Mouse (Mus musculus): ENCODE data around the gene Mettl14. TPM values are rescaled to one million over a fixed set of nuclear protein-coding genes. Genes with fewer than 3 reads are reported as not detected.

The Mettl14 gene
- total and polyA plus RNA-seq, 3 experiments: 6.0 to 13.3 (median 8.7) TPM

- H3K36me3 ChIP-seq (replicated peaks in 1 of 2; ENCODE audit: control insufficient read depth in 1 of 2, insufficient read depth in 1 of 2, low read length in 1 of 2): peaks cover 7 to 26% of the 10 kb centered on the region in 2 experiments
- TF ChIP-seq ELF1 (IDR thresholded peaks at IDR 0.05; ENCODE audit: low read depth, low read length) (0 out of 2 replicates have a peak, but pooled peaks have one; percentile 16), E2F4 (IDR thresholded peaks at IDR 0.05; ENCODE audit: insufficient replicate concordance, low read depth, low read length) (no peak)
- H3K4me1 ChIP-seq (ENCODE audit: control insufficient read depth in 1 of 2, insufficient read depth in 2 of 2): peaks cover 22 to 61% of the 10 kb centered on the region in 2 experiments
- peaks cover 6% of the 10 kb centered on the region; the same call in 1 of the 2 replicates for H3K79me2 ChIP-seq (replicated peaks; ENCODE audit: control insufficient read depth, extremely low read depth, insufficient read depth, poor library complexity, severe bottlenecking)
- H3K4me2 ChIP-seq (ENCODE audit: insufficient read depth, low read depth, poor library complexity, severe bottlenecking): no peak overlapping the region
- no peak overlapping the region for H3K9ac ChIP-seq (ENCODE audit: insufficient read depth, low read depth)
- dilution Hi-C loops (cut with MboI; ENCODE audit: extremely low pct_ligation_motif_present, extremely low pct_unique_long_range_greater_than_20kb, low sequenced_read_pairs): no loop called here
- DNase-seq (ENCODE audit: extremely low read depth): no peak
- no peaks in the 10 kb centered on the region for H3K27me3 ChIP-seq (replicated peaks)
- H3K4me3 ChIP-seq (replicated peaks in 1 of 3; ENCODE audit: low read depth in 2 of 3, low read length in 2 of 3, poor library complexity in 1 of 3): no peak overlapping the region
- in situ Hi-C loops (cut with MboI; ENCODE audit: low pct_ligation_motif_present, low pct_unique_long_range_greater_than_20kb, low sequenced_read_pairs): no loop called here
- no peak overlapping the region for H3K27ac ChIP-seq (ENCODE audit: insufficient read depth, low read depth)
- H3K9me3 ChIP-seq (replicated peaks; ENCODE audit: low read length): no peaks in the 10 kb centered on the region
Observed at GRCm38 (mm10) chr3:123334947-123335346, 51.0 kb downstream of the Mettl14 start.

GRCm38 (mm10) chr3:123333055-123333424 is 52.9 kb downstream of the Mettl14 start:
- TF ChIP-seq MAFK (IDR thresholded peaks at IDR 0.05; ENCODE audit: insufficient replicate concordance, low read length): peak; percentile 77; the same call in 1 of the 2 replicates
- TF ChIP-seq ETS1 (conservative IDR thresholded peaks at IDR 0.05; ENCODE audit: low read depth, low read length): no peak
- in situ Hi-C loops (cut with MboI; ENCODE audit: low pct_ligation_motif_present, low pct_unique_long_range_greater_than_20kb, low sequenced_read_pairs) (no loop called here), dilution Hi-C loops (cut with MboI; ENCODE audit: extremely low pct_ligation_motif_present, extremely low pct_unique_long_range_greater_than_20kb, low sequenced_read_pairs) (no loop called here)
- no peaks in the 10 kb centered on the region for H3K9me3 ChIP-seq (replicated peaks; ENCODE audit: low read length)
- H3K27me3 ChIP-seq (replicated peaks): no peaks in the 10 kb centered on the region
- H3K79me2 ChIP-seq (replicated peaks; ENCODE audit: control insufficient read depth, extremely low read depth, insufficient read depth, poor library complexity, severe bottlenecking): peaks cover 6% of the 10 kb centered on the region; the same call in 1 of the 2 replicates
- peaks cover 10 to 27% of the 10 kb centered on the region in 2 experiments for H3K36me3 ChIP-seq (replicated peaks in 1 of 2; ENCODE audit: control insufficient read depth in 1 of 2, insufficient read depth in 1 of 2, low read length in 1 of 2)
- H3K9ac ChIP-seq (ENCODE audit: insufficient read depth, low read depth): no peak overlapping the region
- no peak for DNase-seq (ENCODE audit: extremely low read depth)
- H3K27ac ChIP-seq (ENCODE audit: insufficient read depth, low read depth): peak overlapping the region; percentile 57; the same call in 1 of the 2 replicates
- H3K4me3 ChIP-seq (replicated peaks in 1 of 3; ENCODE audit: low read depth in 2 of 3, low read length in 2 of 3, poor library complexity in 1 of 3): no peak overlapping the region
- no peak overlapping the region for H3K4me2 ChIP-seq (ENCODE audit: insufficient read depth, low read depth, poor library complexity, severe bottlenecking)
- H3K4me1 ChIP-seq (ENCODE audit: control insufficient read depth in 1 of 2, insufficient read depth in 2 of 2): peaks cover 20 to 59% of the 10 kb centered on the region in 2 experiments

- Histone ChIP-seq H3K36me3 (replicated peaks in 1 of 2; ENCODE audit: control insufficient read depth in 1 of 2, insufficient read depth in 1 of 2, low read length in 1 of 2) (peaks cover 14 to 32% of the 10 kb centered on the region in 2 experiments), H3K79me2 (replicated peaks; ENCODE audit: control insufficient read depth, extremely low read depth, insufficient read depth, poor library complexity, severe bottlenecking) (peaks cover 6% of the 10 kb centered on the region; the same call in 1 of the 2 replicates), H3K4me1 (ENCODE audit: control insufficient read depth in 1 of 2, insufficient read depth in 2 of 2) (peaks cover 20 to 59% of the 10 kb centered on the region in 2 experiments), H3K4me2 (ENCODE audit: insufficient read depth, low read depth, poor library complexity, severe bottlenecking) (no peak overlapping the region), H3K27ac (ENCODE audit: insufficient read depth, low read depth) (peak overlapping the region; percentile 57), H3K27me3 (replicated peaks) (no peaks in the 10 kb centered on the region), H3K9ac (ENCODE audit: insufficient read depth, low read depth) (no peak overlapping the region), H3K4me3 (replicated peaks in 1 of 3; ENCODE audit: low read depth in 2 of 3, low read length in 2 of 3, poor library complexity in 1 of 3) (no peak overlapping the region), H3K9me3 (replicated peaks; ENCODE audit: low read length) (no peaks in the 10 kb centered on the region)
- dilution Hi-C loops (cut with MboI; ENCODE audit: extremely low pct_ligation_motif_present, extremely low pct_unique_long_range_greater_than_20kb, low sequenced_read_pairs): no loop called here
- DNase-seq (ENCODE audit: extremely low read depth): no peak
- no peak for TF ChIP-seq ZMIZ1 (IDR thresholded peaks at IDR 0.05; ENCODE audit: low read depth, low read length)
- TF ChIP-seq HCFC1 (IDR thresholded peaks at IDR 0.05; ENCODE audit: low read depth, low read length): no peak
- TF ChIP-seq UBTF (IDR thresholded peaks at IDR 0.05; ENCODE audit: low read depth, low read length): no peak
- TF ChIP-seq CTCF (conservative IDR thresholded peaks at IDR 0.05 in 1 of 2, IDR thresholded peaks at IDR 0.05 in 1 of 2; ENCODE audit: low read depth in 2 of 2, low read length in 2 of 2): no peak
- no peak for TF ChIP-seq BHLHE40 (IDR thresholded peaks at IDR 0.05; ENCODE audit: low read depth, low read length)
- TF ChIP-seq TCF12 (IDR thresholded peaks at IDR 0.05; ENCODE audit: low read depth, low read length): no peak
- no peak for TF ChIP-seq SIN3A (IDR thresholded peaks at IDR 0.05; ENCODE audit: low read length)
- no peak for TF ChIP-seq ZKSCAN1 (IDR thresholded peaks at IDR 0.05; ENCODE audit: borderline replicate concordance, low read depth, low read length)
- TF ChIP-seq MYC (IDR thresholded peaks at IDR 0.05; ENCODE audit: low read depth, low read length): no peak
- no peak for TF ChIP-seq POLR2A (IDR thresholded peaks at IDR 0.05; ENCODE audit: low read depth, low read length)
- no peak for TF ChIP-seq RCOR1 (conservative IDR thresholded peaks at IDR 0.05; ENCODE audit: low read depth, low read length)
- TF ChIP-seq SMC3 (IDR thresholded peaks at IDR 0.05; ENCODE audit: low read depth, low read length): no peak
- no peak for TF ChIP-seq NRF1 (IDR thresholded peaks at IDR 0.05; ENCODE audit: low read depth, low read length)
- TF ChIP-seq MAX (IDR thresholded peaks at IDR 0.05; ENCODE audit: low read length): no peak
- no peak for TF ChIP-seq E2F4 (IDR thresholded peaks at IDR 0.05; ENCODE audit: insufficient replicate concordance, low read depth, low read length)
- no peak for TF ChIP-seq MXI1 (IDR thresholded peaks at IDR 0.05; ENCODE audit: low read depth, low read length)
- no peak for TF ChIP-seq NELFE (IDR thresholded peaks at IDR 0.05; ENCODE audit: low read depth, low read length)
- in situ Hi-C loops (cut with MboI; ENCODE audit: low pct_ligation_motif_present, low pct_unique_long_range_greater_than_20kb, low sequenced_read_pairs): no loop called here
Observed at GRCm38 (mm10) chr3:123332330-123333054, 53.4 kb downstream of the Mettl14 start.
